In the genomic region with DNA sequence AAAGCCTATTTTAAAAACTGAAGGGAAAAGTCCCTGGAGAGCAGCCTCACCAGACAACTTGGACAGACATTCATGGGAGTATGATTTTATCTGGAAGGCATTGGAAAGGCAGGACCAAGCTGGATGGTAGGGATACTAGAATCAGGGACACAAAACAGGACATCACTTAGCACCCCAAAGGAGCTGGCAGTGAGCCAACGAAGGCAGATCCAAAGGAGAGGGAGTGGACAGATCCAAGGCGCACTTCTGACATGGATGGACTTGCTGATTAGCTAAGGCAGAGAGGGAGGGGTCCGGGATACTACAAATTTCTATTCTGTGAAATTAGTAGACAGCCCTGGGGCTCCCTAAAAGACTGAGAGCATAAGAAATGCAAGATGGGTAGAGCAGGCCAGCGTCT, we compare ENCODE assay signal across 23 mouse cellular contexts.
"Had no signal": no experiment of that assay in that cellular context is flagged by ENCODE, and none has a peak within 500 bp of the region (broad histone marks: within the 10 kb centered on the region; RNA-seq: fewer than 3 reads in every experiment).

No protein-coding gene starts in this region.

- H3K4me1 ChIP-seq: heart, embryonic 10.5 days; hindbrain, embryonic 10.5 days; hindbrain, embryonic 12.5 days; intestine, embryonic 15.5 days; limb, embryonic 10.5 days; limb, embryonic 12.5 days had no signal

- H3K27ac ChIP-seq: heart, embryonic 10.5 days; hindbrain, embryonic 10.5 days; hindbrain, embryonic 12.5 days; hindbrain, embryonic 14.5 days; intestine, embryonic 15.5 days; layer of hippocampus, adult 2 months; left cerebral cortex, adult 2 months; limb, embryonic 10.5 days; limb, embryonic 12.5 days had no signal

- H3K4me2 ChIP-seq: heart, embryonic 12.5 days; hindbrain, embryonic 12.5 days; hindbrain, embryonic 14.5 days; intestine, embryonic 15.5 days; limb, embryonic 12.5 days; liver, embryonic 11.5 days had no signal

- ATAC-seq: hindbrain, embryonic 16.5 days; inflammation-experienced regulatory T-cells, adult 6 months; intestine, embryonic 15.5 days; intestine, postnatal 0 days had no signal

- H3K27me3 ChIP-seq: heart, embryonic 12.5 days; hindbrain, embryonic 12.5 days; intestine, embryonic 15.5 days; limb, embryonic 12.5 days had no signal

- H3K4me3 ChIP-seq: heart, embryonic 10.5 days; heart, embryonic 12.5 days; hindbrain, embryonic 10.5 days; hindbrain, embryonic 12.5 days; intestine, embryonic 15.5 days; layer of hippocampus, adult 2 months; left cerebral cortex, adult 2 months; limb, embryonic 10.5 days; limb, embryonic 12.5 days had no signal

- H3K9me3 ChIP-seq: heart, embryonic 10.5 days; heart, embryonic 12.5 days; hindbrain, embryonic 10.5 days; hindbrain, embryonic 12.5 days; intestine, embryonic 15.5 days; limb, embryonic 10.5 days; limb, embryonic 12.5 days had no signal

- H3K9ac ChIP-seq: heart, embryonic 12.5 days; hindbrain, embryonic 12.5 days; hindbrain, embryonic 14.5 days; intestine, embryonic 15.5 days; limb, embryonic 12.5 days had no signal

- DNase-seq: gastrocnemius, postnatal 14 days; gastrocnemius, postnatal 36 days; heart, postnatal 10 days; heart, postnatal 4 days; kidney, adult 18-20 months; kidney, adult 8-10 months; kidney, postnatal 10 days; kidney, postnatal 25 days; kidney, postnatal 4 days had no signal
